Mouse (Mus musculus) monocyte, adult 2 months (primary cell): Measurements from ENCODE around the gene Ktn1.

Source experiments
- DNase-seq, 2 experiments: peaks; one replicate each; pipeline ENCODE4 v3.0.0; 2022; ENCODE audit warnings: low spot score in 2 of 2, low read depth in 1 of 2

Ktn1 gene

DNA sequence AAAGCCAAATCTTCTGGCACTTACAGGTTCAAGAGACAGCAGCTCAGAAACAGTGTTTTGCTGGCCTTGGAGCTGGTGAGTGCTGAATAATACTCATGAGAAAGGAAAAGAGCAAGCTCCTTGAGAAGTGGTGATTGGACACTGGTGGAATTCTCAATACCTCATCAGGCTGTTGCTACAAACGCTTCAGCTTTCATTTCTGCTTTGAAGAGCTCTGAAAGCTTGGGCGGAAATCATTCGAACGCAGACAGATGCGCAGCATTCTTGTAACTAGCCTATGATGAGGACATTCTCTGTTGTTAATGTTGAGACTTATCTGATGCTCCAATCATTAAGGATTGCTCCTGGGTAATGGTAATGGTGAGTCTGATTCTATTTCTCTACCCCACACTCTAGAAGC is at the start of gene Ktn1:
Gene Ktn1 (plus strand): TSS at position 231 of the 400 bp plus-strand sequence.
- DNase-seq = peak in 1 of 2 experiments; percentile 4

GRCm38 (mm10) chr14:47613254-47613653 is 35.0 kb upstream of the Ktn1 start:
- DNase-seq = no peak

DNA sequence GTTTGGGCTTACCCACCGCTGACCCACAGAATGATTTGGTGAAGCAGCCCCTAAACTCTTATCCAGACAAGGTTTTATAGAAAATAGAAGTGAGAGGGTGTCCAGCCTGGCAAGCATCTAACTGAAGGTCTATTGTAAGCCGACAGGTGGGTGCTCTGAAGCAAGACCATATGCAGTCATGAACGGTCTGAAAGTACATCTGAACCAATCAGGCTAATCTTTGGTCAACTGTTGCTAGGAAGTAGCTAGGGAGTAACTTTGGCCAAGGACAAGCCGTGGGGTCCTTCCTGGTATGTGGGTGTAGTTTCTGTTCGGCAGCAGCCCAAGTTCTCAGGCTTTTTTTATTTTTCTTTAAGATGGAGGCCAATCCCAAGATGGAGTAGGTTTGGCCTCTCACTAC is 29.4 kb upstream of the Ktn1 start:
- no peak for DNase-seq

DNA sequence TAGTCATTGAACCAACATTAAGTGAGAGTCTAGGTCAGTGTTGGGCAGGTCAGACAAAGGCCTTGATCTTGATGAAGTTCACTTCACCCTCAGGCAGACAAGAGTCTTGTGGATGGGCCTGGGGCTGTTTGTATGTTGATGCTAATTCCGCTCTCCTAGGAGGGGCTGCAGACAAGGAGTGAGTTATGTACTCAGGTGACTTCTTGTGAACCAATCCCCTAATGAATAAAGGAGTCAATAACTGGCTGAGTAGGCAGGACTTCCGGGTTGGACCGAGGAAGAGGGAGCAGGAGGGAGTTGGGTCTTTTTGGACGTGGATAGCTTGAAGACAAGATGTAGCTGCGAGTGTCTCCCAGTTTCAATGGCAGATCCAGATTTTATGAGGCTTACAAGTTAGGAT is 26.3 kb upstream of the Ktn1 start:
- no peak for DNase-seq

- DNase-seq = no peak
These were observed 23.4 kb upstream of the Ktn1 start for GRCm38 (mm10) chr14:47624837-47625236.

DNA sequence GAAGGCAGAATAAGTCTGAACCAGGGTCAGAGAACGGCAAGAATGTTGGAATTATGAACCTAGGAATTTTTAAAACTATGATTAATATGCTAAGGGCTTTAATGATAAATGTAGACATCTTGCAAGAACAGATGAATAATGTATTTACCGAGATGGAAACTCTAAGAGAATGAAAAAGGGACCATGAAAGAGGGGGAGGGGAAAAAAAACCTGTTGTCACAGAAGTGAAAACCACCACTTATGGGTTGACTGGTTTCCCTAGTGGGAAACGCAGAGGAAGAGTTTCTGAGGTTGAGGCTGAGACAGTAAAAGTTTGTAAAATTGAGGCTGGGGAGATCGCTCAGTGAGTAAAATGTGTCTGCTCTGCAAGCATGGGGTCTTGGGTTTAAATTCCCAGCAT is 22.1 kb upstream of the Ktn1 start:
- DNase-seq = no peak

GRCm38 (mm10) chr14:47626812-47627211 is 21.4 kb upstream of the Ktn1 start:
- no peak for DNase-seq

GRCm38 (mm10) chr14:47627360-47627759 is 20.9 kb upstream of the Ktn1 start:
- no peak for DNase-seq

- no peak for DNase-seq
These were observed 15.8 kb upstream of the Ktn1 start for GRCm38 (mm10) chr14:47632419-47632818.

- DNase-seq = no peak
These were observed 13.8 kb upstream of the Ktn1 start for GRCm38 (mm10) chr14:47634410-47634809.

DNA sequence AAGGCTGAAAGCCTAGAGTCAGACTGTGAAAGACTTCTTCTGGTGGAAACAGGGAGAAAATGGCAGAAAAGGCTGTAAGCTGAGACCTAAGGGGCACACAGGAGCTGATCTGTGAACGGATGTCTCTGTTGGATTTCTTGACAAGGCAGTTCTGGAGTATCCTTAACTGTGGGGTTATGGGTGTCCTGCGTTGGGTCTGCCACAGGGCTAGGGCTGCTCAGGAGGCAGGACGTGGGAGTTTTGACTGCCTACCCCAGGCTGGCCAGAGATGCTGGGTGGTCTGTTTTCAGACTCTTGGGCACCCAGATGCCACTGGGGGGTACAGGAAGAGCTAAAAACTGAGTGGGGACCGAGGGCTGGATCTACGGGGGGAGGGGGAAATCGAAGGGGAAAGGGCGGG is 13.4 kb upstream of the Ktn1 start:
- no peak for DNase-seq

DNA sequence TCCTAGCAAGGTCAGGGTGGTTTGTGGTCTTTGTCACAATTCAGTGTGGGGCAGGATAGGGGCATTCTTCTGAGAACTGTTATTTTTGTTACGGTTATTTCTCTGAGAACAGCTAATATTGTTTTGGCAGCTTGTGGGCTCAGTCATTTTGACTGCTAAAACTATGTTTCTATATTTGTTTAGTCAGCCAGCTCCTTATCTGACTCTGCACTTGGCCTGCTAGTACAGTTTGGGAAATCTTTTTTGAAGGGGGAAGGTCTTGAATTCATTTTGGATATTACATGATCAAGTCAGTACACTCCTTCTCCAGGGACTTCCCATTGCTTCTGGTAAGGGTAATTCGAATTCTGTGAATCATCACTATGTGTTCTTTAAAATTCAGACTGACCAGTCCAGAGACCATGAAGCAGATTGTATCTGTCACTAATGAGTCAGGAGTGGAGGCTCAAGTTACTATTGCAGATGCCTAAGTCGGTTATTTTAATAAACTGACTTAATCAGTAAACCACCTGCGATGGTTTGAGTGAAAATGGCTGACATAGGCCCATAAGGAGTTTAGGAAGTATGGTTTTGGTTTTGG is 9.8 kb upstream of the Ktn1 start:
- DNase-seq = no peak

- no peak for DNase-seq
These were observed 2.6 kb upstream of the Ktn1 start for GRCm38 (mm10) chr14:47645620-47646019.

GRCm38 (mm10) chr14:47646246-47646645 is 2.0 kb upstream of the Ktn1 start:
- DNase-seq = no peak

GRCm38 (mm10) chr14:47646696-47647516 is 1.3 kb upstream of the Ktn1 start:
- DNase-seq = no peak

- DNase-seq = no peak
These were observed 720 bp downstream of the Ktn1 start for GRCm38 (mm10) chr14:47648706-47649630.

- DNase-seq = peak in 1 of 2 experiments; percentile 9
These were observed 1.5 kb downstream of the Ktn1 start for GRCm38 (mm10) chr14:47649631-47650337.

- DNase-seq = no peak
These were observed 2.1 kb downstream of the Ktn1 start for GRCm38 (mm10) chr14:47650338-47650720.

DNA sequence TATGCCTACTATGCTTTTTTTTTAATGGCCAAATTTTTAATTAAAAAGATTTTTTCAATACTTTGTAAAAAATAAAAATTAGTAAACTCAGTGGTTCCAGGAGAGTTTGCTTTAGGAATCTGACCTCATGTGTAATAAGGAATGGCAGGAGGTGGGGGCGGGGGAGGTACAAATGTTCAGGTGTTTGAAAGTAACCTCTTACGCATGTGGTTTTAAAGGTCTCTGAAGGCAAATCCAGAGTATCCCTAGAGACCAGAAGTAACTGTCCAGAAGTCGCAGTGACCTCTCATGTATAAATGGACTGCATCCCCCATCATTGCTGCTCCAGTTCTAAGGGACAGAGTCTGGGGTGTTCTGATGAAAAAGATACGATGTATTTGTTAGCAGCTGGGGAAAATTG is 3.0 kb downstream of the Ktn1 start:
- DNase-seq = no peak

DNA sequence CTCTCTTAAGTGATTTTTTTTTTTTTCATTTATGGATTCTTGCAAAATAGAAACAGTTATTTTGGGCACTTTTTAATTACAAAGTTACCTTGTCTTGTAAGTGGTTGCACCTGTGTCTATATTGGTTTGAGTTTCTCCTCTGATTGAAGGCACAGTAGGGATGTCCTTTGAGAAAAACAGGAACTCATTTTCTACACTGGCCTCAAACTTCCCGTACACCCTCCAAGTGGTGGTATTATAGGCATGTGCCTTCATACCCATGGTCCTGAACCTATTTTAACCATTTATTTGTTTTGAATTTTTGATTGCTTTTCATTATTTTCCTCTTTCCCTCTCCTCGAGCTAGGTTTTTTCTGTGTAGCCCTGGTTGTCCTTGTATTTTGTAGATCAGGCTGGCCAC is 7.2 kb downstream of the Ktn1 start:
- no peak for DNase-seq

GRCm38 (mm10) chr14:47663844-47664469 is 15.7 kb downstream of the Ktn1 start:
- no peak for DNase-seq
